Mouse (Mus musculus): ENCODE results near the gene Pi4k2a.
A peak's percentile ranks its signal among the peaks of the same experiment; 100 is the strongest.

Gene Pi4k2a

GRCm38 (mm10) chr19:42167489-42167888, 77.2 kb downstream of the Pi4k2a start:
- no peak for DNase-seq

GRCm38 (mm10) chr19:42169322-42169975, 79.2 kb downstream of the Pi4k2a start:
- DNase-seq, result peak; percentile 60

- DNase-seq, result peak; percentile 96
These were observed 80.0 kb downstream of the Pi4k2a start for GRCm38 (mm10) chr19:42170025-42170969.

Data from kidney, postnatal 10 days (tissue).